Comparison of ENCODE assay signal across 8 mouse cellular contexts in genomic region chr2:170252255-170253034, GRCm38 (mm10).
DNase-seq lines count a peak whose midpoint lies in the region; ATAC-seq lines count a peak whose summit lies in the region.

No protein-coding gene starts in this region.

- intact Hi-C loops in left cerebral cortex, postnatal 25 days (cut with DNase I): no loop called here

- H3K4me3 ChIP-seq in midbrain, embryonic 13.5 days (replicated peaks): no peak overlapping the region
- no peak overlapping the region for H3K4me3 ChIP-seq in midbrain, embryonic 11.5 days (ENCODE audit: low read depth, low read length)
- no peak overlapping the region for H3K4me3 ChIP-seq in neural tube, embryonic 15.5 days (replicated peaks)

- H3K4me1 ChIP-seq in midbrain, embryonic 13.5 days (replicated peaks): peaks cover 3% of the 10 kb centered on the region; the same call in 1 of the 2 replicates
- H3K4me1 ChIP-seq in midbrain, embryonic 11.5 days (ENCODE audit: control insufficient read depth, insufficient read depth, low read length): no peaks in the 10 kb centered on the region
- H3K4me1 ChIP-seq in neural tube, embryonic 15.5 days: no peaks in the 10 kb centered on the region

- no peaks in the 10 kb centered on the region for H3K9me3 ChIP-seq in midbrain, embryonic 13.5 days
- no peaks in the 10 kb centered on the region for H3K9me3 ChIP-seq in midbrain, embryonic 11.5 days (ENCODE audit: control insufficient read depth, low read length)
- no peaks in the 10 kb centered on the region for H3K9me3 ChIP-seq in neural tube, embryonic 15.5 days (replicated peaks)

- ATAC-seq in midbrain, embryonic 13.5 days: 0 out of 2 replicates have a peak, but pooled peaks have one; percentile 40
- no peak for ATAC-seq in midbrain, embryonic 11.5 days (ENCODE audit: low FRiP score)
- peak; percentile 90 for ATAC-seq in monocyte, adult 5-6 weeks (replicated peaks; ENCODE audit: insufficient number of reproducible peaks, low FRiP score, low TSS enrichment, poor library complexity, severe bottlenecking)
- no peak for ATAC-seq in neural tube, embryonic 15.5 days (ENCODE audit: low FRiP score)

- no peak overlapping the region for H3K27ac ChIP-seq in midbrain, embryonic 13.5 days
- H3K27ac ChIP-seq in midbrain, embryonic 11.5 days (ENCODE audit: low read depth, low read length): no peak overlapping the region
- no peak overlapping the region for H3K27ac ChIP-seq in neural tube, embryonic 15.5 days (replicated peaks)

- no peak overlapping the region for H3K9ac ChIP-seq in midbrain, embryonic 13.5 days (replicated peaks)
- no peak overlapping the region for H3K9ac ChIP-seq in midbrain, embryonic 11.5 days (ENCODE audit: low read length)
- no peak overlapping the region for H3K9ac ChIP-seq in neural tube, embryonic 15.5 days (replicated peaks)

- 65% methylated on average over 14 of the region's 14 CpGs for WGBS in midbrain, embryonic 13.5 days
- WGBS in midbrain, embryonic 11.5 days: 80% methylated on average over 14 of the region's 14 CpGs
- WGBS in neural tube, embryonic 15.5 days: 61% methylated on average over 14 of the region's 14 CpGs

- H3K27me3 ChIP-seq in midbrain, embryonic 13.5 days: no peaks in the 10 kb centered on the region
- H3K27me3 ChIP-seq in midbrain, embryonic 11.5 days (ENCODE audit: control insufficient read depth, insufficient read depth, low read length): no peaks in the 10 kb centered on the region
- no peaks in the 10 kb centered on the region for H3K27me3 ChIP-seq in neural tube, embryonic 15.5 days (replicated peaks)

- H3K36me3 ChIP-seq in midbrain, embryonic 13.5 days: no peaks in the 10 kb centered on the region
- H3K36me3 ChIP-seq in midbrain, embryonic 11.5 days (ENCODE audit: control insufficient read depth, insufficient read depth, low read length): no peaks in the 10 kb centered on the region
- H3K36me3 ChIP-seq in neural tube, embryonic 15.5 days: no peaks in the 10 kb centered on the region

- no peak overlapping the region for H3K4me2 ChIP-seq in midbrain, embryonic 13.5 days (replicated peaks)
- H3K4me2 ChIP-seq in midbrain, embryonic 11.5 days: no peak overlapping the region
- H3K4me2 ChIP-seq in neural tube, embryonic 15.5 days: no peak overlapping the region

- DNase-seq in adrenal gland, adult 2 months: peak; percentile 27
- DNase-seq in adrenal gland, adult 18-20 months (ENCODE audit: low spot score in 2 of 2): no peak
- DNase-seq in midbrain, embryonic 11.5 days (ENCODE audit: low spot score, missing footprints): no peak
- peak; percentile 26 to 58 for DNase-seq in left cerebral cortex, postnatal 25 days (ENCODE audit: low spot score in 2 of 2)
- no peak for DNase-seq in cerebellum, adult 18-20 months

Comparison
In these comparisons a context has a peak if more than half of its experiments do, and no peak if none do; other contexts are left out.
1. DNase-seq: peak in adrenal gland, adult 2 months (single experiment) and left cerebral cortex, postnatal 25 days (2 of 2); none in adrenal gland, adult 18-20 months (0 of 2), midbrain, embryonic 11.5 days (single experiment) and cerebellum, adult 18-20 months (0 of 2).
2. ATAC-seq: peak in midbrain, embryonic 13.5 days (single experiment) and monocyte, adult 5-6 weeks (single experiment); none in midbrain, embryonic 11.5 days (single experiment) and neural tube, embryonic 15.5 days (single experiment).